Mouse (Mus musculus): ENCODE data around the gene Grin1.

Gene Grin1

GRCm38 (mm10) chr2:25318119-25318966, 644 bp downstream of the Grin1 start:
- no peak for DNase-seq (ENCODE audit: low read depth, low spot score)

DNA sequence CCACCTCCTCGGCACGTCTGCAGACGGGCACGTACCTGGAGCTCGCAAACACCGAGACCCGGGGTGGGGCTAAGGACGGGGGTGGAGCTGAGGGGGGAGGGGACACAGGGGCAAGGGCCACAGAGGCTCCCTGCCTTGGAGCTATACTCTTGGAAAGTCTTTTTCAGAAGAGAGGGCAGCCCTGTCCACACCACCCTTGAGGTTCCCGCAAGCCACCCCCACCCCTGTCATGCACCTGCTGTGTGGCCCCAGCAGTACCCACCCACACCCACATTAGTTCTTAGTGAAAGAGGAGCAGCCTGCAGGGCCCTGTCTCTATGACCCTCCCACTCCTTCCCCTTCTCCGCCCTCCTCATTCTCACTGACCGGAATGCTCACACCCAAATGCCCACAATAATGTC, 7.5 kb downstream of the Grin1 start:
- no peak for DNase-seq (ENCODE audit: low read depth, low spot score)

DNA sequence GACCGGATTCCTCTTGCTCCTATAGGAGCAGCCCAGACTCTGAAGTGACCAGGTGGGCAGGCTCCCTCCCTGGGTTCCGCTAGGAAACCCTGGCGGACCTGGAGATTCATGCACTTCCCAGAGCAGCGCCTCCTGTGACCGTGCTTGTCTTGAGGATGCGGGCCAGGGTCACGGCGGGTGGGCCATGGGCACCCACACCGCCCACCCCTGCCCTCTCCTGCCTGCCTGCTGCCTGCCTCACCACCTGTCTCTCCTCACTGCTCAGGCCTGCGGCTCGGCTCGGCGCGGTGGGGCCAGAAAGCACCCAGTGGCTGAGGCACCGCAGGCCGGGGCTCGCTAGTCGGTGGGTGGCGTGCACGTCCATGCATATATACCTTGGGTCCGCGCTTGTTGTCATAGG, 8.0 kb downstream of the Grin1 start:
- no peak for DNase-seq (ENCODE audit: low read depth, low spot score)

- no peak for DNase-seq (ENCODE audit: low read depth, low spot score)
Observed at GRCm38 (mm10) chr2:25310180-25310579, 8.8 kb downstream of the Grin1 start.

GRCm38 (mm10) chr2:25305587-25306359, 13.2 kb downstream of the Grin1 start:
- no peak for DNase-seq (ENCODE audit: low read depth, low spot score)

DNA sequence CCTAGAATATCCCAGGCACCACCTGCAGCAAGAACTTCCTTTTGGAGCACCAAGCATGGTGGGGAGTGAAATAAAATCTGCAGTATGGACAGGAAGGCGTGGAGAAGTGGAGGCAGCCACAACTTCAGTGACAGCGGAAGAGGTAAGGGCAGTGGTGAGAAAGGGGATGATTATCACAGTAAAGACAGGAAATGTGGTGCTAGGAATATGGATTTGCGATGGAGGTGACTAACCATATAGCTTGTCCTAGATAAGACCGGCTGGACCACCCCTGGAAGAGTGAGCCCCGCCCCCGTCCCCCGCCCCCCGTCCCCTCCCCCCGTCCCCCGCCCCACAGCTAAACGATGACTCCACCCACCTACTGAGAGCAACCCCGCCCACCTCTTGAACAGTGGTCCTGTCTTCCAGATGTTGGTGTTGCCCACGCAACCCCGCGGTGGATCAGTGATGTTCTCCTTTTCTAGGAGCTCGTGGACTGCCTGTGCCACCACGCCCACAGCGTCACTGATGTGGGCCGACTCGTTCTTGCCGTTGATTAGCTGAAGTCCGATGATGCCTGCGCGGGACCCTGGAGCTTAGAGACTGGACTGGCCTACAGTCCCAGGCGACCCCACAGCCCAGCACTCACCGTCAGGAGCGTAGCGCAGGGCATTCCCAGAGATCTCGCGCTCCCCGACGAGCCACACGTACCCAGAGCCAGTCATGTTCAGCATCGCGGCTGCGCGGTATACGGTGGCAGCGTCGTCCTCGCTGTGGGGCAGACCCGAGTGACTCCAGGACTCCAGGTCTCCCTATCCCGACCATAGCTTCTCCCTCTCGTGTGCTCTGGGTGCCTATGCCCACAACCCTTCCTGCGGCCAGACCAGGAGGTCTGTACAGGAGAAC, 14.1 kb downstream of the Grin1 start:
- peak; percentile 70 for DNase-seq (ENCODE audit: low read depth, low spot score)

GRCm38 (mm10) chr2:25303931-25304656, 14.9 kb downstream of the Grin1 start:
- DNase-seq (ENCODE audit: low read depth, low spot score): no peak

GRCm38 (mm10) chr2:25303452-25303851, 15.5 kb downstream of the Grin1 start:
- no peak for DNase-seq (ENCODE audit: low read depth, low spot score)

GRCm38 (mm10) chr2:25298046-25298445, 20.9 kb downstream of the Grin1 start:
- DNase-seq (ENCODE audit: low read depth, low spot score): no peak

DNA sequence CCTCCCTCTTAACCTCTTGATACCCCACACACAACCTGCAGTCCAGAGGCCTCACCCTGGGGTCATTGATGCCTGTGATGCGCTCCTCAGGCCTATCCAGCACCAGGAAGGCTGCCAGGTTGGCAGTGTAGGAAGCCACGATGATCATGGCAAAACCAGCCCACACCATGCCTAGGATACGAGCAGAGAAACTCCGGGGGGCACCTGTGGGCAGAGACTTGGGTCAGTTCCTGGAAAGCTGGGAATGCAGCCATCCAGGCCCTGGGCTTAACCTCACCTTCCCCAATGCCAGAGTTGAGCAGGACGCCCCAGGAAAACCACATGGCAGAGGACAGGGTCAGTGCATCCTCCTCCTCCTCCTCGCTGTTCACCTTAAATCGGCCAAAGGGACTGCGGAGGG, 21.9 kb downstream of the Grin1 start:
- DNase-seq (ENCODE audit: low read depth, low spot score): no peak

DNA sequence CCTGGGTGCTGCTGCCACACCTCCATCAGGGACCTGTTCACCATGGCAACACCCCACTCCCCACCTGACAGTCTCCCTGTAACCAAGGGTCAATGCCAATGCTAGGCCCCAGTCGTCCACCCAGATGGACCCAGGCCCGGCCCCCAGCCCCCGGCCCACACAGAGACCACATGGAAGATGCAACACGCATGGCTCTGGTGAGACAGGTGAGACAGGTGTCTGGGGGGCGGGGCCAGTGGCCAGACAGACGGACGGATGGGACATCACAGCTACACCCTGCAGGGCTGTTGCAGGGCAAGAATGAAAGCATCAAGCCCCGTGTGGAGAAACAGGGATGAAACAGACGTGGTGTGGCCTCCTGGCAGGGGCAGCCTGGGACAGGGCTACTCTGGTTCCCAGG, 25.3 kb downstream of the Grin1 start:
- no peak for DNase-seq (ENCODE audit: low read depth, low spot score)

DNA sequence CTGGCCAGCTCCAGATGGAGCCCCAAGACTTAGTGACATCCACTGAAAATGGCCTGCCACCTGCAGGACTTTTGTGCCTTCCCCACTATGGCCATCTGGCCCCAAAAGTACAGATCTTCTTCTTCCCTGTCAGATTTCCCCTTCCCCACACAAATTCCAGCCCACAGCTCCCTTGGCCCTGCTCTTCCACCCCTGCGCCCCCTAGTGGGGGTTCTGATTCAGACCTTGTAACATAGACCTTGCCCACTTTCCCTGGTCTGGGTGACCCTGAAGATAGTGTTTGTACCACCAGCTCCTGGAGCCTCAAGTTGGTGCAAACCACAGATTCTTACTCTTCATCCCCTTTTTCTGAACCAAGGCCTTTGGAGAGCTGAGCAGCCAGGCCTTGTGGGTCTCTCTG, 26.1 kb downstream of the Grin1 start:
- peak; percentile 85 for DNase-seq (ENCODE audit: low read depth, low spot score)

DNA sequence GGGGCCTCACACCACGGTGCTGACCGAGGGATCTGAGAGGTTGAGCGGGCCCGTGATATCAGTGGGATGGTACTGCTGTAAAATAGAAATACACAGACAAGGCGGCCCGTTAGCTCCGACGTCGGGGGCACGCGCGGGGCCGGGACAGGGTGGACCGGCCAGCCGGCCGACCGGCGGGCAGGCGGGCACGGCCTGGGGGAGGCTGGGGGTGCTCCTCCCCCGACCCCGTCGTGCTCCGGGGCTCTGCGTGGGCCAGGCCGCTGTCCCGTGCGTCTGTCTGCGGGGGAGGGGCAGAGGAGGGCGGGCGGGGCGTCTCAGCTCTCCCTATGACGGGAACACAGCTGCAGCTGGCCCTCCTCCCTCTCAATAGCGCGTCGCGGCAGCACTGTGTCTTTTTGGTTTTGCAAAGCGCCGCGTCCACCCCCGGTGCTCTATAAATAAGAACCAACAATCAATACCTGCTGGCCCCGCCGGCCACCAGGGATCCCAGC, 26.9 kb downstream of the Grin1 start:
- DNase-seq (ENCODE audit: low read depth, low spot score): no peak

DNA sequence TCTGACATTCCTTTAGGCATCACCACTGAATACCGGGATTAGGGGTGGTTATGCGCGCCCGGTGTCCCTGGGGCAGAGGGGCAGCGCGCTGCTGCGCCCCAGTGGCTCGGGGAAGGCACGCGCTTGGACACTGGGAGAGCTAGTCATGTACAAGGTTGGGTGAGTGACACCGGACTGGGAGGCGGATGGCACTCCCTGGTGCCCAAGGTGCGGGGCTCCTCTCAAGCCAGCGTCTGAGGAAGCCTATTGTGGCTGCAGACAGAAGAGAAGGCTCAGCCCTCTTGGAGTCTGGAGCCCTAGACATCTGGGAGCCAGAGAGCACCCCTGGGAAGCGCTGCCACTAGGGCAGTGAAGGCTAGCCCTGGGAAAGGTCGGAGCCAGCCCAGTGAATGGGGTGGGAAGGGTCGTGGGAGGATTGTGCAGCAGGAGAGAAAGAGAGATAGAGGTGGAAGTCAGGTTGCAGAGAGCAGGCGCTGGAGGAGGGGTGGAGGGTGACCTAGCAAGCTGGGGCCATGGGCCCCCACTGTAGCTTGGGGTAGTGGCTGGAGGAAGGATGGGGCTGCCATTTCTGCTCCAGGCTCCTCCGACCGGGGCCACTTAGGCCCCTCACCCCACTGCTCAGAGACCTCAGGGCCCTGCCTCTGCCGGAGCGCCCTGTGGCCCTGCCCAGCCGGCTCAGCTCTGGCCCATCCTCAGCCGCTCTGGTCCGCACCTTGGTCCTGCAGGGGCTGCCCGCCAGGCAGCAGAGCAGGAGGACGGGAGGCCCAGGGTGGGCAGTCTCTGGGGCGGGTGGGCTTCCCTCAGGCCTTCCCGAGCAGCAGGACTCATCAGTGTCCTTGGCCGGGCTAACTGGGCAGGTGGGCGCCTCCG, 27.6 kb downstream of the Grin1 start:
- no peak for DNase-seq (ENCODE audit: low read depth, low spot score)

DNA sequence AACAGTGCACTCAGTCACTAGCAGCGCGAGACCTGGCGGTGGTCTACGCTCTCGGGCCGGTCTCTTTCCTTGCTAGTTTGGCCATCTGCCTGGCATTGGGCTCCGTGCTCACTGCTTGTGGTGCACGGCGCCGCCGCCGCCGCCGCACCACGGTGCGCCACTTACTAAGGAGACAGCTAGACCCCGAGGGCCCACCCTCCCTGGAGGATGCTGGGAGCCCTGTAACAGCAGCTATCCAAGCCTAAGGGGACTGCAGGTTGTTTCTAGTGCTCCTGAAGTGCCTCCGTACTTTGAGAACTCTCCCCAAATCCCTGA, 28.2 kb downstream of the Grin1 start:
- no peak for DNase-seq (ENCODE audit: low read depth, low spot score)

GRCm38 (mm10) chr2:25290101-25290815, 28.7 kb downstream of the Grin1 start:
- DNase-seq (ENCODE audit: low read depth, low spot score): no peak

GRCm38 (mm10) chr2:25289651-25290050, 29.3 kb downstream of the Grin1 start, which contains the start of gene Lrrc26:
TSS of gene Lrrc26 (plus strand) at chr2:25289915.
- DNase-seq (ENCODE audit: low read depth, low spot score): no peak

DNA sequence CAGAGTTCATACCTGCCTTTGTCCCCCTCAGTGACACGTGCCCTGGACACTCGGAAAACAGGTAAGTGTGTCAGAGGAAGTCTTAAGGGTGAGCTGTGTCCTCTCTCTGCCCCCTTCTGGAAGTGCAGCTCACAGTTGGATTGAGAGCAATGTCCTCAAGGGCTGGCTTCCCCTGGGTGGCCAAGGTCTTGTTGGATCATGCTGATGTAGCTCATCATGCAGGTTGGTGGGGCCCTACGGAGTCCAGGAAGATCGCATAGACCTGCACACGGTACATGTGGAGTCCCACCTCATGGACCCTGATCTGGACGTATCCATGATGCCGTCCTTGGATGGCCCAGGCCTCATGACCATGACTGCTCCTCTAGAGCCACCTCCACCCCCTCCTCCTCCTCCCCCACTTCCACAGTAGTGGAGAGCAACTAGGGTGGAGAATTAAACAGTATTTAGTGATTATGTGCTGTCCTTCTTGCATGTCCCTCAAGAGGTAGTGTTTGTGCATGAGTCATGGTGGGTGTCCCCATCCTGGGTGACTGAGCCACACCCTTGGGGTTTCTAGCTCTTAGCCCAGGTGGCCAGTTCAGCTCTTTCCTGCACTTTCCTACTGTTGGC, 30.1 kb downstream of the Grin1 start:
- no peak for DNase-seq (ENCODE audit: low read depth, low spot score)

Data from mesoderm, embryonic 11.5 days (tissue).